Mouse (Mus musculus): ENCODE measurements around the gene Arpp21. TPM values are rescaled to one million over a fixed set of nuclear protein-coding genes. Genes with fewer than 3 reads are reported as not detected.

Gene Arpp21
- polyA plus RNA-seq (2015; fragmentation: Nextera tagmentation; extraction: Ambion mirVana) = 1.5 and 2.3 TPM in 2 replicates

- no peaks in the 10 kb centered on the region for H3K9me3 ChIP-seq (replicated peaks)
- ATAC-seq (replicated peaks; ENCODE audit: low FRiP score) = 0 out of 2 replicates have a peak, but pooled peaks have one; percentile 56
- 0 out of 2 replicates have a peak within 1 kb of the TSS, but pooled peaks have one; percentile 10 for H3K9ac ChIP-seq
- WGBS = 20% methylated on average over 16 of the region's 16 CpGs
- peaks cover 17% of the 10 kb centered on the region for H3K4me1 ChIP-seq
- H3K4me2 ChIP-seq = peak within 1 kb of the TSS; percentile 91
- peaks cover 73% of the 10 kb centered on the region for H3K27me3 ChIP-seq
- no peak within 1 kb of the TSS for H3K27ac ChIP-seq
- H3K36me3 ChIP-seq = no peaks in the 10 kb centered on the region
- H3K4me3 ChIP-seq (replicated peaks) = peak within 1 kb of the TSS; percentile 46
Observed at GRCm38 (mm10) chr9:112235696-112236397, at the start of gene Arpp21. Arpp21 (minus strand) TSS chr9:112235938.

DNA sequence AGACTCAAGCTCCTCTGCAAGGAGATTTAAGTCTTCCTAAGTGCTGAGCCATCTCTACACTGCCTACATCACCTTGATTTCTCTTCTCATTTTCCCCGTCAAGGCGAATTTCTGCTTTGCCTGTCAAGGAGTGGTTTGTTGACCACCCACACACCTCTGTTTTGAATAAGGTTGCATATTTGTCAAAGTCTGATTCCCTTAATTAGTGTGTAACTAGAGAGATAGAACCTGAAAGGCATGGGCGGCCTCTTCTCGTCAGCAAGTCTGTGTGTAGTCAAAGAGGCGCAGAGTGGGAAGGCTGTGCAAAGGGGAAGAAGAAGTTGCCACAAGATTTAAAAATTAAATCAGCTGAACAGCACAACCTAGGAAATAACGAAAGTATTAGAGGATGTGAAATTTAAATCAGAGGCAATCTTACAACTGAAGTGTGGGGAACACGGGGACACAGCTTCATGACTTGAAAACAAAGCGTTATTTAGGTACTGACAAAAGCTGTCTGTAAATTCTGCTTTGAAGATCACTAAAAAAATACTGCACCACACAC is 36.8 kb upstream of the Arpp21 start:
- H3K27me3 ChIP-seq = no peaks in the 10 kb centered on the region
- H3K4me2 ChIP-seq = no peak overlapping the region
- H3K4me3 ChIP-seq (replicated peaks) = no peak overlapping the region
- 88% methylated on average over 8 of the region's 8 CpGs for WGBS
- H3K9ac ChIP-seq = no peak overlapping the region
- H3K36me3 ChIP-seq = no peaks in the 10 kb centered on the region
- H3K9me3 ChIP-seq (replicated peaks) = no peaks in the 10 kb centered on the region
- ATAC-seq (replicated peaks; ENCODE audit: low FRiP score) = no peak
- no peaks in the 10 kb centered on the region for H3K4me1 ChIP-seq
- no peak overlapping the region for H3K27ac ChIP-seq

GRCm38 (mm10) chr9:112264982-112265641 is 29.4 kb upstream of the Arpp21 start:
- Histone ChIP-seq H3K4me2 (no peak overlapping the region), H3K9me3 (replicated peaks) (no peaks in the 10 kb centered on the region), H3K36me3 (no peaks in the 10 kb centered on the region), H3K9ac (no peak overlapping the region), H3K4me1 (no peaks in the 10 kb centered on the region), H3K27me3 (no peaks in the 10 kb centered on the region), H3K4me3 (replicated peaks) (no peak overlapping the region), H3K27ac (no peak overlapping the region)
- 75% methylated on average over 4 of the region's 4 CpGs for WGBS
- no peak for ATAC-seq (replicated peaks; ENCODE audit: low FRiP score)

- no peak for ATAC-seq (replicated peaks; ENCODE audit: low FRiP score)
- Histone ChIP-seq H3K4me3 (replicated peaks) (no peak overlapping the region), H3K4me1 (no peaks in the 10 kb centered on the region), H3K27me3 (no peaks in the 10 kb centered on the region), H3K27ac (no peak overlapping the region), H3K9ac (no peak overlapping the region), H3K4me2 (no peak overlapping the region), H3K36me3 (no peaks in the 10 kb centered on the region), H3K9me3 (replicated peaks) (no peaks in the 10 kb centered on the region)
- 82% methylated on average over 16 of the region's 16 CpGs for WGBS
Observed at GRCm38 (mm10) chr9:112261986-112262901, 26.5 kb upstream of the Arpp21 start.

DNA sequence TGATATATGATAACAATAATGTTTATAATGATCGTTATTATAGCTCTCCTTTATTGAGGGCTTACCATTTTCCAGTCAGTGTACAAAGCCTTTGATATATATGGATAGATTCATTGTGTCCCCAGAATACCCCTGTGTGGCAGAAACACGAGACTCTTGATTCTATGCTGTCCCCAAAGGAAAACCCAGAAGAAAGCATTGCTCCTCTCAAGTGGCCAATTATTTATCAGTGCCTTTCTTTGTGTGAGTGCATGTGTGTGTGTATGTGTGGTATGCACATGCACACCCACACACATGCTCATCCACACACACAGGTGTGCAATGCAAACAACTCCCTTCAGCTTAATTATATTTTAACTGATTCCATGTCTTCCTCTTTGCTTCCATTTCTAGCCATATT is 25.8 kb upstream of the Arpp21 start:
- no peak for ATAC-seq (replicated peaks; ENCODE audit: low FRiP score)
- WGBS = 78% methylated on average over 2 of the region's 2 CpGs

DNA sequence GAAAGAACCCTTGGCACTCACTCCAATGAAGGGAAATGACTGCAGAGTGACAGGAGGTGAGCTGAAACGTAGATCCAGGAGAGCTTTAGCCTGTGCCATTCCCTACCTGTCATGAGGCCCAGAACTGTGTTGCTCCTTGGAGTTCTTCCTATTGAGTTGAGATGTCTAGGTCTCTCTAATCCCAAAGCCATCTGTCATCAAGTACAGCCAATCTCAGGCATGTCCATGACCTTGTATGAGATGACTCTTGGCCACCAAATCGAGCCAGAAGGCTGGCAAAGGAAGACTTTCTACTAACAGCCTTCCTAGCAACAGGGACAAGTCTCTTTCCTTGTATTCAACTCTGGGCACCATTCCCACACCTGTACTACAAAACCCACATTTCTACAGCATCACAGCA is 25.0 kb upstream of the Arpp21 start:
- ATAC-seq (replicated peaks; ENCODE audit: low FRiP score) = no peak
- no peaks in the 10 kb centered on the region for H3K27me3 ChIP-seq
- H3K27ac ChIP-seq = no peak overlapping the region
- no peak overlapping the region for H3K9ac ChIP-seq
- H3K4me1 ChIP-seq = no peaks in the 10 kb centered on the region
- WGBS = 82% methylated on average over 2 of the region's 2 CpGs
- no peak overlapping the region for H3K4me3 ChIP-seq (replicated peaks)
- no peaks in the 10 kb centered on the region for H3K9me3 ChIP-seq (replicated peaks)
- no peaks in the 10 kb centered on the region for H3K36me3 ChIP-seq
- no peak overlapping the region for H3K4me2 ChIP-seq

More for the DNA sequence above, 25.8 kb upstream of the Arpp21 start:
- H3K36me3 ChIP-seq = no peaks in the 10 kb centered on the region
- H3K9me3 ChIP-seq (replicated peaks) = no peaks in the 10 kb centered on the region
- no peak overlapping the region for H3K27ac ChIP-seq
- H3K4me3 ChIP-seq (replicated peaks) = no peak overlapping the region
- no peak overlapping the region for H3K9ac ChIP-seq
- no peaks in the 10 kb centered on the region for H3K27me3 ChIP-seq
- no peak overlapping the region for H3K4me2 ChIP-seq
- H3K4me1 ChIP-seq = no peaks in the 10 kb centered on the region

GRCm38 (mm10) chr9:112258560-112258959 is 22.8 kb upstream of the Arpp21 start:
- H3K36me3 ChIP-seq = no peaks in the 10 kb centered on the region
- no peak overlapping the region for H3K4me2 ChIP-seq
- H3K27me3 ChIP-seq = no peaks in the 10 kb centered on the region
- H3K9ac ChIP-seq = no peak overlapping the region
- ATAC-seq (replicated peaks; ENCODE audit: low FRiP score) = no peak
- WGBS = 79% methylated on average over 1 of the region's 1 CpGs
- H3K27ac ChIP-seq = no peak overlapping the region
- H3K4me3 ChIP-seq (replicated peaks) = no peak overlapping the region
- H3K4me1 ChIP-seq = no peaks in the 10 kb centered on the region
- no peaks in the 10 kb centered on the region for H3K9me3 ChIP-seq (replicated peaks)

DNA sequence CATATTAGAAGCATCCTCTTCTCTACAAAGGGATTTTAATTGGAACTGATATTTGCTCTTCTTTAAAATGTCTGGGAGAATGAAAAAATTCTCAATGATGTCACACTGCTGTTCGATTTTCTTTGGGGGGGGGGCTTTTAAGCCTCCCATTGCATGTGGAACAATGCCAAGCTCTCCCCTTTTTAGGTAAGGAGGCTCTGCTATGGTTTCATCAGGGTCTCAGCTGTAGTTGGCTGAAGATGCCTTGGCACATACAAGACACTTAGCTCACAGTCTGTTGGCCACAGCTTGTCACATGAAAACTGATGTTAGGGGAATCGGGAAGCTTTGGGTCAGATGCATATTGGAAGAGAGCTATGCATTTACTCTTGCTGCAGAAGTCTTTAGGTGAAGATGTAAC is 20.2 kb upstream of the Arpp21 start:
- H3K4me2 ChIP-seq = no peak overlapping the region
- H3K27me3 ChIP-seq = no peaks in the 10 kb centered on the region
- no peaks in the 10 kb centered on the region for H3K4me1 ChIP-seq
- no peak overlapping the region for H3K27ac ChIP-seq
- H3K9me3 ChIP-seq (replicated peaks) = no peaks in the 10 kb centered on the region
- no peak for ATAC-seq (replicated peaks; ENCODE audit: low FRiP score)
- H3K36me3 ChIP-seq = no peaks in the 10 kb centered on the region
- no peak overlapping the region for H3K4me3 ChIP-seq (replicated peaks)
- H3K9ac ChIP-seq = no peak overlapping the region
- 74% methylated on average over 2 of the region's 2 CpGs for WGBS

GRCm38 (mm10) chr9:112253730-112254129 is 18.0 kb upstream of the Arpp21 start:
- 84% methylated on average over 1 of the region's 1 CpGs for WGBS
- Histone ChIP-seq H3K9me3 (replicated peaks) (no peaks in the 10 kb centered on the region), H3K27me3 (no peaks in the 10 kb centered on the region), H3K36me3 (no peaks in the 10 kb centered on the region), H3K4me1 (no peaks in the 10 kb centered on the region), H3K4me2 (no peak overlapping the region), H3K27ac (no peak overlapping the region), H3K4me3 (replicated peaks) (no peak overlapping the region), H3K9ac (no peak overlapping the region)
- ATAC-seq (replicated peaks; ENCODE audit: low FRiP score) = no peak

GRCm38 (mm10) chr9:112251857-112252256 is 16.1 kb upstream of the Arpp21 start:
- no peaks in the 10 kb centered on the region for H3K4me1 ChIP-seq
- H3K9ac ChIP-seq = no peak overlapping the region
- H3K27me3 ChIP-seq = no peaks in the 10 kb centered on the region
- 67% methylated on average over 3 of the region's 3 CpGs for WGBS
- H3K27ac ChIP-seq = no peak overlapping the region
- H3K4me3 ChIP-seq (replicated peaks) = no peak overlapping the region
- no peaks in the 10 kb centered on the region for H3K36me3 ChIP-seq
- no peak for ATAC-seq (replicated peaks; ENCODE audit: low FRiP score)
- H3K9me3 ChIP-seq (replicated peaks) = no peaks in the 10 kb centered on the region
- H3K4me2 ChIP-seq = no peak overlapping the region

DNA sequence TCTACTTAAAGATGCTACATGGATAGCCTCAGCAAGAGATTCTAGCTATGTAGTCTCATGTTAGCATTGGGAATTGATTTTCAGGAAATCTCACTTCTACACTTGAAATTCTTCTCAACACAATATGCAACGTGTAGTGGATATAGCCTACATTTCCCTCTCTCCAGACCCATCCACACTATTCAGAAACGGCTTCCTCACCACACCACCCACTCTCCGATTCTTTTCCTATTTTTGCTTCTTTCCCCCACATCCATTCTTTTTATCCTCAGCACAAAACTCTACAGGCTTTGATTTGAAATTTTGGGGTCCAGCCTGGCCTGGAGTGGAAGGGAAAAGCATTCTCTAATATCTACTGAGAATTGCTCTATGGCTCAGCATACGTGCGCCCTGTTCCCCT is 15.6 kb upstream of the Arpp21 start:
- H3K27ac ChIP-seq = no peak overlapping the region
- no peak for ATAC-seq (replicated peaks; ENCODE audit: low FRiP score)
- no peaks in the 10 kb centered on the region for H3K4me1 ChIP-seq
- 90% methylated on average over 5 of the region's 5 CpGs for WGBS
- no peaks in the 10 kb centered on the region for H3K9me3 ChIP-seq (replicated peaks)
- H3K4me3 ChIP-seq (replicated peaks) = no peak overlapping the region
- no peaks in the 10 kb centered on the region for H3K27me3 ChIP-seq
- H3K9ac ChIP-seq = no peak overlapping the region
- no peaks in the 10 kb centered on the region for H3K36me3 ChIP-seq
- no peak overlapping the region for H3K4me2 ChIP-seq

GRCm38 (mm10) chr9:112249753-112250152 is 14.0 kb upstream of the Arpp21 start:
- Histone ChIP-seq H3K4me3 (replicated peaks) (no peak overlapping the region), H3K27ac (no peak overlapping the region), H3K4me1 (no peaks in the 10 kb centered on the region), H3K4me2 (no peak overlapping the region), H3K9me3 (replicated peaks) (no peaks in the 10 kb centered on the region), H3K36me3 (no peaks in the 10 kb centered on the region), H3K9ac (no peak overlapping the region), H3K27me3 (no peaks in the 10 kb centered on the region)
- ATAC-seq (replicated peaks; ENCODE audit: low FRiP score) = no peak
- 88% methylated on average over 4 of the region's 4 CpGs for WGBS
